Mouse (Mus musculus): Measurements from ENCODE around the gene Adamtsl3. TPM values are rescaled to one million over a fixed set of nuclear protein-coding genes. Genes with fewer than 3 reads are reported as not detected.

Adamtsl3 gene
- polyA plus RNA-seq, 1 experiment = not detected

DNA sequence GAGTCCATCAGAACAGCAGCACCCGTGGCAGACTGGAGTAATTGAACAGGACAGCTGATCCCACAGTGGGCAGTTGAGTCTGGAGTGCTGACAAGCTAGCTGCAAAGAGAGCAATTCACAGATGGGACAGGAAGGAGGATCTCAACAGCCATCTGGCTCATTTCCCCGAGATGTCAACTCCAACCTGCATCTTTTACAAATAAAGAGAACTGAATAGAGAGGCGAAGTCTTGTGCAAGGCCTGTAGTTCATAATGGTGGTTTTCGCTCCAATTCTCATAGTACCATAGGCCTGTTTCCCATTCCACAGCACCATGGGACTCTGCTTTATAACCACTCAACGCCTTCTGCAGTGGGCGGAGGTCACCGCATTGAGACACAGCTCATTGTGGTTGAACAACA, 195.9 kb downstream of the Adamtsl3 start:
- TF ChIP-seq CTCF (IDR thresholded peaks at IDR 0.05; ENCODE audit: low read depth, low read length) = no peak
- no peak for TF ChIP-seq POLR2A (IDR thresholded peaks at IDR 0.05; ENCODE audit: borderline replicate concordance, low read depth, low read length)
- Histone ChIP-seq H3K4me3 (ENCODE audit: insufficient read depth, low read length) (no peak overlapping the region), H3K4me1 (ENCODE audit: control insufficient read depth, insufficient read depth, low read length) (no peaks in the 10 kb centered on the region), H3K27ac (ENCODE audit: insufficient read depth, low read depth, low read length) (no peak overlapping the region)

DNA sequence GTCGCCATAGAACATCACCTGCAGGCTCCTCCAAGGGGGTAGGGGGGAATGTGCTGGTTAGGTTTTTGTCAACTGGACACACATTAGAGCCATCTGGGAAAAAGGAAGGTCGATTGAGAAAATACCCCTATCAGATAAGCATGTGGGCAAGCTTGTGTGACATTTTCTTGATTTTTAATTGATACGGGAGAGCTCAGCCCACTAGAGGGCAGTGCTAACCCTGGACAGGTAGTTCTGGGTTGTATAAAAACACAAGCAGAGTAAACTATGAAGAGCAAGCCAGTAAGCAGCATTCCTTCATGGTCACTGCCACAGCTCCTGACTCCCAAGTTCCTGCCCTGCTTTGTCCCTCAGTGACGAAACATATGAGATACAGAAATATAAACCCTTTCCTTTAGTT, 197.7 kb downstream of the Adamtsl3 start:
- H3K4me1 ChIP-seq (ENCODE audit: control insufficient read depth, insufficient read depth, low read length) = no peaks in the 10 kb centered on the region
- TF ChIP-seq CTCF (IDR thresholded peaks at IDR 0.05; ENCODE audit: low read depth, low read length) = no peak
- TF ChIP-seq POLR2A (IDR thresholded peaks at IDR 0.05; ENCODE audit: borderline replicate concordance, low read depth, low read length) = no peak
- H3K27ac ChIP-seq (ENCODE audit: insufficient read depth, low read depth, low read length) = no peak overlapping the region
- H3K4me3 ChIP-seq (ENCODE audit: insufficient read depth, low read length) = no peak overlapping the region

DNA sequence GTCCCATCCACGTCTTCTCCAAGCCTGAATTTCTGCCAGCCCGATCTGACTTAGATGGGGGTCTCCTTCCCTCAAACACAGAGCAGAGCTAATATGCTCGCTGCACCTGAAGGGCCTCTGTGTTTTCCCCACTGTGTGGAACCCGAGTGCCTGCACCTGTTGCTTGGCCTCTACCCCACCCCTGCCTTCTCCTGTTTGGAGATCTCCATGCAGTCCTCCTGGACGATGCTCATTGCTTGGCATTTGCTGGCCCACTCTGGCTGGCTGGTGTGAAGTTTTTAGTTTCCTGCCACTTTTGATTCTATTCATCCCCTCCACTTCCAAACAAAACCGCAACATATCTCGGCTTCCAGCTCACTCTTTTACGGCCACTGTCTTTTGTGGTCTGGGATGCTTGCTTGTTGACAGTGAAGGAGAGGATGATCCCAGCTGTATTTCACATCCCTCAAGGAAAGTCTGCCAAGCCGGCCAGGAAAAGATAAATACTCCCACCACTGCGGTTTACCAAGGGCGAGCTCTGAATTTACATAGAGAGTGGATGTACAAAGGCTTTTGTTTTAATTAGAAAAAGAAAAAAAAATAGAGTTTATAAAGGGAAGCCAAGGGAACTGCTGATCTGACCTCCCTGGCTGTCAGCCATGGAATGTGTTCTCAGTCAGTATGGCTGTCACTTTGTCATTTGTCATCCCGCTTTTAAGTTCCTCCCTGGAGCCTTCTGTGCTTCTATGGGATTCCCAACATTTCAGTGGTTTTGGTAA, 198.4 kb downstream of the Adamtsl3 start:
- Histone ChIP-seq H3K4me1 (ENCODE audit: control insufficient read depth, insufficient read depth, low read length) (no peaks in the 10 kb centered on the region), H3K4me3 (ENCODE audit: insufficient read depth, low read length) (no peak overlapping the region), H3K27ac (ENCODE audit: insufficient read depth, low read depth, low read length) (no peak overlapping the region)
- TF ChIP-seq POLR2A (IDR thresholded peaks at IDR 0.05; ENCODE audit: borderline replicate concordance, low read depth, low read length) (no peak), CTCF (IDR thresholded peaks at IDR 0.05; ENCODE audit: low read depth, low read length) (no peak)

DNA sequence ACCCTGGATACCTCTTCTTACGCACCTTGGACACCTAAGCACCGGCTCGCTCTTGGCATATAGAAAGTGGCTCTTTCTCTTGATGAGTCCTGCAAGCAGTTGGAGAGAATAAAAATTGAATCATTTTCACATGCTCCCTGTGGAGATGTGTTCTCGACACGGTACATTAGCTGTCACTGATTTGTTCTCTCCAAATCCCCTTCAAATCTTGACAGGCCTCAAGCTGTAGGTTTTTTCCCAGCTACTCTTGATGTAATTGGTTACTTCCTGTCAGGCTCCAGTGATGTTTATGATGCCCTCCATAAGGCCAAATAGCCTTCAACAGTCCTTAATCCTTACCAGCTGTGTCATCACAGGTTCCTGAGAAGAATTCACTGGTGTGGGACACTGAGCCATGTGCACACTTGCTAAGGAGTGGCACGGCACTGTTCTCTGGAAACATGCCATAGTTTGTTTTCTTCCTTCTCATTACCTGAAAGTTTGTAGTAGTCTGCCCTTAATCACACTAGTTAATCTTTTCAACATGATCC, 209.0 kb downstream of the Adamtsl3 start:
- Histone ChIP-seq H3K27ac (ENCODE audit: insufficient read depth, low read depth, low read length) (no peak overlapping the region), H3K4me3 (ENCODE audit: insufficient read depth, low read length) (no peak overlapping the region), H3K4me1 (ENCODE audit: control insufficient read depth, insufficient read depth, low read length) (no peaks in the 10 kb centered on the region)
- TF ChIP-seq POLR2A (IDR thresholded peaks at IDR 0.05; ENCODE audit: borderline replicate concordance, low read depth, low read length) = no peak
- TF ChIP-seq CTCF (IDR thresholded peaks at IDR 0.05; ENCODE audit: low read depth, low read length) = no peak

DNA sequence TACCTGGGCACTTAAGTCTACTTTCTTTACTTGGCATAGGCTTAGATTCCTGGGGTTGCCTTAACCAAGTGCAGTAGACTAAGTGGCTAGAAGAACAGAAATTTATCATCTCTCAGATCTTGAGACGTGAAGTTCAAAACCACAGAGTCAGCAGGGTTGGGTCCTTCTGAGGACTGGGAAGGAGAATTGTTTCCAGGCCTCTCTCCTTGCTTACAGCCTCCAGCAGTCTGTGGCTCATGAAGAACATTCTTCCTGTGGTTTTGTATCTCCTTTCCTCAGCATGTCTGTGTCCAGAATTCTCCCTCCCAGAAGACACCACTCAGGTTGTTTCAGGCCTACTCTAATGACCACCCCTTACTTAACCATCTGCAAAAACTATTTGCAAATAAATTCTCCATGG, 216.5 kb downstream of the Adamtsl3 start:
- H3K4me1 ChIP-seq (ENCODE audit: control insufficient read depth, insufficient read depth, low read length) = no peaks in the 10 kb centered on the region
- no peak for TF ChIP-seq POLR2A (IDR thresholded peaks at IDR 0.05; ENCODE audit: borderline replicate concordance, low read depth, low read length)
- TF ChIP-seq CTCF (IDR thresholded peaks at IDR 0.05; ENCODE audit: low read depth, low read length) = no peak
- H3K27ac ChIP-seq (ENCODE audit: insufficient read depth, low read depth, low read length) = no peak overlapping the region
- no peak overlapping the region for H3K4me3 ChIP-seq (ENCODE audit: insufficient read depth, low read length)

DNA sequence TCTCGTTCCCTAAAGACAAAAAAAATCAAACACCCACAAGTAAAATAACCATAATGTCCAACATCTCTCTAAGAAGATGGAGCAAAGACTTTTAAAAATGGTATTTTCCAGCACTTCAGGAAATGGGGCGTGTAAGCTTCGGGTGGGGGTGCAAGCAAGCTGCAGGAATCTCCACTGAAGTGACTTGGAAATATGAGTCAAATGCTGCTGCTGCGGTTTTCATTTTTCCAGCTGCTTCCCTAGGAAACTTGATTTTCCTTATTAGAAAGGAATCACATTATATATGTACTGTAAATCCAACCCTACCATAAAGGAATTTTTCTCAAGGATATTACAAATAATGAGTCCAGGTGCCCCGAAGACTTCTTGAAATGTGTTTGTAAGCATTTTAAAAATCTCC, 220.3 kb downstream of the Adamtsl3 start:
- H3K4me1 ChIP-seq (ENCODE audit: control insufficient read depth, insufficient read depth, low read length) = no peaks in the 10 kb centered on the region
- no peak for TF ChIP-seq POLR2A (IDR thresholded peaks at IDR 0.05; ENCODE audit: borderline replicate concordance, low read depth, low read length)
- no peak for TF ChIP-seq CTCF (IDR thresholded peaks at IDR 0.05; ENCODE audit: low read depth, low read length)
- H3K4me3 ChIP-seq (ENCODE audit: insufficient read depth, low read length) = no peak overlapping the region
- H3K27ac ChIP-seq (ENCODE audit: insufficient read depth, low read depth, low read length) = no peak overlapping the region

DNA sequence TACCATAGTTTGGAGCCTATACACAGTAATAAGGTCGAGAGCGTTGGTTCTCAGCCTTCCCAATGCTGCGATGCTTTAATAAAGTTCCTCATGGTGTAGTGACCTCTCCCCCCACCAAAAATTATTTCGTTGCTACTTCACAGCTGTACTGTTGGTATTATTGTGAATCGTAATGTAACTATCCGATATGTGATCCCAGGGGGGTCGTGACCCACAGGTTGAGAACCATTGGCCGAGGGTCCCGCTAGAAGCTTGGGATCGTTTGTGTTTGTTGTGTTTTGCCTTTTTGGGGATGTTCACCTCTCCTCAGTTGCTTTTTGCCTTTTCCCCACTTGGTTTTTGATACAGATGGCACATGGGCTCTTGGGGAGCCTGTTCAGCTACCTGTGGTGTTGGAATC, 220.9 kb downstream of the Adamtsl3 start:
- TF ChIP-seq POLR2A (IDR thresholded peaks at IDR 0.05; ENCODE audit: borderline replicate concordance, low read depth, low read length) (no peak), CTCF (IDR thresholded peaks at IDR 0.05; ENCODE audit: low read depth, low read length) (no peak)
- no peak overlapping the region for H3K27ac ChIP-seq (ENCODE audit: insufficient read depth, low read depth, low read length)
- H3K4me3 ChIP-seq (ENCODE audit: insufficient read depth, low read length) = no peak overlapping the region
- H3K4me1 ChIP-seq (ENCODE audit: control insufficient read depth, insufficient read depth, low read length) = no peaks in the 10 kb centered on the region

DNA sequence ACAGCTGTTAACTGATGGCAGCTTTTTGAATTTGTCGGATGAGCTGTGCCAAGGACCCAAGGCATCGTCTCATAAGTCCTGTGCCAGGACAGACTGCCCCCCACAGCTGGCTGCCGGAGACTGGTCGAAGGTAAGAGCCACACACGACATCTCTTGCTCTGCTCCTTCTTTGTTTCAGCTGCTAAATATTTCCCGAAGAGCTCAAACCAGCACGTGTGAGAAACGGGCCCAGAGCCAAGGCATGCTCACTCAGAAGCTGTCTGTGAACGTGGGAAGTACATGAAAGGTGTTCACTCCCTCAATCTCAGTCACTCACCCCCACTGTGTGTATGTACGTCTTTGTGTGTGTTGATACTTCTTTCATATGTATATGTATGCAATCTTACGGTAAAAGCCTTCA, 221.6 kb downstream of the Adamtsl3 start:
- no peak for TF ChIP-seq POLR2A (IDR thresholded peaks at IDR 0.05; ENCODE audit: borderline replicate concordance, low read depth, low read length)
- no peak for TF ChIP-seq CTCF (IDR thresholded peaks at IDR 0.05; ENCODE audit: low read depth, low read length)
- Histone ChIP-seq H3K4me1 (ENCODE audit: control insufficient read depth, insufficient read depth, low read length) (no peaks in the 10 kb centered on the region), H3K27ac (ENCODE audit: insufficient read depth, low read depth, low read length) (no peak overlapping the region), H3K4me3 (ENCODE audit: insufficient read depth, low read length) (no peak overlapping the region)

DNA sequence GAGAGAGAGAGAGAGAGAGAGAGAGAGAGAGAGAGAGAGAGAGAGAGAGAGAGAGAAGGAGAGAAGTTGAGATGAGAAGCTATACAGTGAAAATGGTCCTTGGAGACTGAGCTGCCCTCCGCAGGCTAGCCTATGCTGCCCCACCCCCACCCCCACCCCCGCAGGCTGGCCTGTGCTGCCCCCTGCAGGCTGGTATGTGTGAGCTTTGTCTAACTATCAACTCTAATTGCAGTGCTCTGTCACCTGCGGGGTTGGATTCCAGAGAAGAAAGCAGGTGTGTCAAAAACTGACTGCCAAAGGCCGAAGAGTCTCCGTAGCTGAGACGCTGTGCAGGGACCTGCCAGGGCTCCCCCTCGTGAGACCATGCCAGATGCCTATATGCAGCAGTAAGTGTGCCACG, 231.2 kb downstream of the Adamtsl3 start:
- TF ChIP-seq POLR2A (IDR thresholded peaks at IDR 0.05; ENCODE audit: borderline replicate concordance, low read depth, low read length) (no peak), CTCF (IDR thresholded peaks at IDR 0.05; ENCODE audit: low read depth, low read length) (no peak)
- no peaks in the 10 kb centered on the region for H3K4me1 ChIP-seq (ENCODE audit: control insufficient read depth, insufficient read depth, low read length)
- H3K4me3 ChIP-seq (ENCODE audit: insufficient read depth, low read length) = no peak overlapping the region
- H3K27ac ChIP-seq (ENCODE audit: insufficient read depth, low read depth, low read length) = no peak overlapping the region

DNA sequence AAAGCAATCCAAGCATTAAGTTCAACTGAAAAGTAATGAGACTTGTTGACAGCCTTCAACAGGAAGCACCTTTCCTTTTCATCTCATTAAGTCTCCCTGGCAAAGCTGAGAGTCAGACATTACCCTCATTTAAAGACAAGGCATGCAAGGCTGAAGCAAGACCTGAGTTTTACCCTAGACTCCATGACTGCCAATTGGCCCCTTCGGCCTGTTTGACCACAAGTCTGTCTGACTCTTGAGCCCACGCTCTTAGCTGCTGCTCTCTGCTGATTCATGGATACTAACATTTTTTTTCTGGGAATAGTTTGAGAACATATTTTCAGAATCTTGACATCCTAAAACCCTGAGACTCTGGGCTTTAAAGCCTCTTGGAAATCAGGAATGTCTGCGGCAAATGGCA, 232.3 kb downstream of the Adamtsl3 start:
- Histone ChIP-seq H3K4me3 (ENCODE audit: insufficient read depth, low read length) (no peak overlapping the region), H3K27ac (ENCODE audit: insufficient read depth, low read depth, low read length) (no peak overlapping the region), H3K4me1 (ENCODE audit: control insufficient read depth, insufficient read depth, low read length) (no peaks in the 10 kb centered on the region)
- TF ChIP-seq POLR2A (IDR thresholded peaks at IDR 0.05; ENCODE audit: borderline replicate concordance, low read depth, low read length) = no peak
- TF ChIP-seq CTCF (IDR thresholded peaks at IDR 0.05; ENCODE audit: low read depth, low read length) = no peak
